ENCODE assay signal across 23 mouse cellular contexts in genomic region chr7:102108206-102108605, GRCm38 (mm10). TPM values are rescaled to one million over a fixed set of nuclear protein-coding genes. Genes with fewer than 3 reads are reported as not detected.
"Had no signal": no experiment of that assay in that cellular context is flagged by ENCODE, and none has a peak within 500 bp of the region (broad histone marks: within the 10 kb centered on the region; RNA-seq: fewer than 3 reads in every experiment).

No protein-coding gene starts in this region.

- H3K36me3 ChIP-seq: limb, embryonic 12.5 days; liver, embryonic 13.5 days; lung, embryonic 15.5 days; neural tube, embryonic 15.5 days; stomach, embryonic 15.5 days had no signal

- H3K27ac ChIP-seq: layer of hippocampus, adult 2 months; limb, embryonic 12.5 days; liver, embryonic 13.5 days; lung, embryonic 15.5 days; macrophage; neural tube, embryonic 15.5 days; stomach, embryonic 15.5 days had no signal

- H3K9me3 ChIP-seq: limb, embryonic 12.5 days; liver, embryonic 13.5 days; lung, embryonic 15.5 days; megakaryocyte, embryonic 14.5 days; neural tube, embryonic 15.5 days; stomach, embryonic 15.5 days had no signal

- H3K4me1 ChIP-seq: neural tube, embryonic 15.5 days had no signal

- H3K4me3 ChIP-seq: layer of hippocampus, adult 2 months; limb, embryonic 12.5 days; liver, embryonic 13.5 days; lung, embryonic 15.5 days; megakaryocyte, embryonic 14.5 days; neural tube, embryonic 15.5 days; stomach, embryonic 15.5 days had no signal

- H3K9ac ChIP-seq: limb, embryonic 12.5 days; liver, embryonic 13.5 days; liver, postnatal 0 days; lung, embryonic 15.5 days; neural tube, embryonic 15.5 days; stomach, embryonic 15.5 days had no signal

- H3K27me3 ChIP-seq: liver, embryonic 13.5 days; lung, embryonic 15.5 days; neural tube, embryonic 15.5 days; stomach, embryonic 15.5 days had no signal

- H3K4me2 ChIP-seq: limb, embryonic 12.5 days; liver, embryonic 13.5 days; lung, embryonic 15.5 days; midbrain, embryonic 11.5 days; neural tube, embryonic 15.5 days; stomach, embryonic 15.5 days had no signal

- DNase-seq: kidney, postnatal 10 days; kidney, postnatal 4 days; liver; liver, embryonic 13.5 days; liver, postnatal 0 days; lung, postnatal 14 days; right cerebral cortex, postnatal 4 days; thymus, postnatal 4 days had no signal

- ATAC-seq: liver, postnatal 0 days had no signal

RNA-seq across cellular contexts. Expression of gene Art5, which starts 1.1 kb away (rescaled TPM):
- total RNA-seq: layer of hippocampus, adult 2 months; layer of hippocampus, postnatal 10 days; left cerebral cortex, postnatal 36 days had no signal
- polyA plus RNA-seq: macrophage had no signal

RNA-seq across cellular contexts. Expression of gene Art1, which starts 6.7 kb away (rescaled TPM):
- total RNA-seq: layer of hippocampus, adult 2 months; layer of hippocampus, postnatal 10 days; left cerebral cortex, postnatal 36 days had no signal
- polyA plus RNA-seq: macrophage had no signal

RNA-seq across cellular contexts. Expression of gene Chrna10, which starts 8.4 kb away (rescaled TPM):
- total RNA-seq: layer of hippocampus, postnatal 10 days had no signal
- polyA plus RNA-seq: kidney, embryonic 14.5 days; limb, embryonic 12.5 days; liver, embryonic 13.5 days; liver, postnatal 0 days; macrophage; midbrain, embryonic 11.5 days; midbrain, postnatal 0 days; neural tube, embryonic 11.5 days; neural tube, embryonic 15.5 days; stomach, embryonic 15.5 days had no signal

RNA-seq across cellular contexts. Expression of gene Trpc2, which starts 25.3 kb away (rescaled TPM):
- total RNA-seq: midbrain, postnatal 0 days had no signal
- polyA plus RNA-seq: kidney, embryonic 14.5 days; limb, embryonic 12.5 days; liver, embryonic 13.5 days; liver, postnatal 0 days; lung, embryonic 15.5 days; midbrain, embryonic 11.5 days; midbrain, postnatal 0 days; neural tube, embryonic 11.5 days; stomach, embryonic 15.5 days; testis, adult 2 months; thymus, postnatal 0 days had no signal

RNA-seq across cellular contexts. Expression of gene Xntrpc, which starts 42.7 kb away (rescaled TPM):
- polyA plus RNA-seq: macrophage had no signal
